Mouse (Mus musculus) kidney, adult 11 months (tissue): ENCODE measurements around the gene Abhd16b.

Experiments
- DNase-seq: peaks from one replicate; pipeline ENCODE4 v3.0.0; 2022

The Abhd16b gene

DNA sequence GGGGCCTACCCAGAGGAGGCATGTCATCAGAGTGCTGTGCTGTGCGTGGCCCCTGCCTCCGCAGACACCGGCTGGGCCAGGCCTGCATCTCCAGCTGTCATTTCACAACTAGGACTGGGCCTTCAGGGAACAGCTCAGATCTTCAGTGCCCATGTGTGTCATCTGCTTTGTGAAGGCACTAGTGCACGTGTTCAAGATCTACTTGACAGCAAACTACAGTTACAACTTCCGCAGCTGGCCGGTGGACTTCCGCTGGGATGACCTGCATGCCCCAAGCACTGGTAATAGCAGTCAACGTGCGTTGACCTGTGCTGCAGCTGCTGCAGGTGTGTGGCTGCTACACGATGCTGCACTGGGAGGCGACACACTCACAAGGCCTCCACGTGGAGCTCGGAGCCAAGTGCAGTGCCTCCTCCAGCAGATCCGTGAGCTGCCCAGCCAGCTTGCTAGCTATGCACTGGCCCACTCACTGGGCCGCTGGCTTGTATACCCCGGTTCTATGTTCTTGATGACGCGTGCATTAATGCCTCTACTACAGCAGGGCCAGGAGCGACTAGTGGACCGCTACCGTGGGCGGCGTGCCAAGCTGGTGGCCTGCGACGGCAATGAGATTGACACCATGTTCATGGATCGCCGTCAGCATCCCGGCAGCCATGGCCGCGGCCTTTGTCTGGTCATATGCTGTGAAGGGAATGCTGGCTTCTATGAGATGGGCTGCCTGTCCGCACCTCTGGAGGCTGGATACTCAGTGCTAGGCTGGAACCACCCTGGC lies at the start of gene Abhd16b:
Gene Abhd16b, plus strand, starts transcription at position 51 of the 772 bp plus-strand sequence.
- no peak for DNase-seq

DNA sequence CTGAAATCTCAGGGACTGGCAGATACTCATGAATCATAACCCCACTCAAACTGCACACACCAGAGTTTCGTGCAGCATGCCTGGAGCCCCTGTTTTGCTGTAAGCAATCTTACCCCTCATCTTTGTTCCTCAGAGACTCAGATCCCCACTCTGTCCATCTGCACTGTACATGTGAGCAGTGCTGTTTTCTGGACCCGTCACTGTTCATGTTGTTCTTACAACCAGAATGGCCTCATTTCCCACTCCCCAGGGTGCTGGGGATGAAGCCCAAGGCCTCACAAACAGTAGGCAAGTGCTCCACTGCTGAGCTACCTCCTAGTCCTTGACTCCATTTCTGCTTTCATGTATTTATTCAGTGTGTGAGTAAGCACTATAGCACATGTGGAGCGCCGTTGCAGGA lies 40.8 kb upstream of the Abhd16b start:
- DNase-seq = no peak

DNA sequence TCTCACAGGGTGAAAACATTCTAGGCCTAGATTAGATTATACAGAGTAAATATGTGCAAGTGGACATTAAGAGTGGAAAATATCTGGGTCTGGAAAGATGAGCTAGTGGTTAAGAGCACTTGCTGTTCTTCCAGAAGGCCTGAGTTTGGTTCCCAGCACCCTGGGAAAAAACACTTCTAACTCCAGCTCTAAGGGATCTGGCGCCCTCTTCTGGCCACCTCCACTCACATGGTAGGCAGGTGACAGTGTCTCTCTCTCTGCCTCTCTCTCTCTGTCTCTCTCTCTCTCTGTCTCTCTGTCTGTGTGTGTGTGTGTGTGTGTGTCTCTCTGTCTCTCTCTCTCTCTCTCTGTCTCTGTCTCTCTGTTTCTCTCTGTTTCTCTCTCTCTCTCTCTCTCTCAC lies 39.7 kb upstream of the Abhd16b start:
- no peak for DNase-seq

DNA sequence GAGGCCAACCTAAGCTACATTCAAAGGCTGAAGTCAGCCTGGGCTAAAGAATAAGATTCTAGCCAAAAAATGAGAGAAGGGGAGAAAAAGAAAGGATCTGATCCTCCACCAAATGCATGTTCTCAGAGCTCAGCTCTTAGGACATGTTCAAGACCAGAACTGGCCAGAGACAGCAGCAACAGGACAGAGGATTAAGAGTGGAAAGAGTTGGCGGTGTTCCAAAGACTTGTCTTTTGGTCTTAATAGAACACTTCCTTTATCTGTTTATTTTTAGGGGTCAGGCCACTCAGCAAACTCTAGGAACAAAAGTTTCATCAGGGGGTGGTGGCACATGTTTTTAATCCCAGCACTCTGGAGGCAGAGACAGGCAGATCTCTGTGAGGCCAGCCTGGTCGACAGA lies 37.1 kb upstream of the Abhd16b start:
- DNase-seq = peak; percentile 9

DNA sequence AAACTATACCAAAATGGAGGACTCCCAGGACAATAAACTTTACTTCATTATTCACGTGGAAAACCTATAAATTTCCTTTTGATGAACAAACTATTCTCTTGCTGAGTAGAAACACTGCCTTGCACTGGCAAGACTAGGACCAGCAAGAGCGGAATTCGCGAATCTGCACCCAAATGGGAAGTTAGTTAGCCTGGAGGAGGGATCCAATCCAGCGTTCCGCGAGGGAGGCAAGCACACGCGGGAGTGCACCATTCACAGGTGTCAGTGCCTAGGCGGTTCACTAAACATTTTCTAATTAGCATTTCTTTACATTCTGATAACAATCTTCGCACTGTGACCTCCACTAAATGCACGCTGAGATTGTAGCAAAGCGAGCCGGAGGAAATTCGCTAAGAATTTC lies 35.2 kb upstream of the Abhd16b start:
- DNase-seq = no peak

DNA sequence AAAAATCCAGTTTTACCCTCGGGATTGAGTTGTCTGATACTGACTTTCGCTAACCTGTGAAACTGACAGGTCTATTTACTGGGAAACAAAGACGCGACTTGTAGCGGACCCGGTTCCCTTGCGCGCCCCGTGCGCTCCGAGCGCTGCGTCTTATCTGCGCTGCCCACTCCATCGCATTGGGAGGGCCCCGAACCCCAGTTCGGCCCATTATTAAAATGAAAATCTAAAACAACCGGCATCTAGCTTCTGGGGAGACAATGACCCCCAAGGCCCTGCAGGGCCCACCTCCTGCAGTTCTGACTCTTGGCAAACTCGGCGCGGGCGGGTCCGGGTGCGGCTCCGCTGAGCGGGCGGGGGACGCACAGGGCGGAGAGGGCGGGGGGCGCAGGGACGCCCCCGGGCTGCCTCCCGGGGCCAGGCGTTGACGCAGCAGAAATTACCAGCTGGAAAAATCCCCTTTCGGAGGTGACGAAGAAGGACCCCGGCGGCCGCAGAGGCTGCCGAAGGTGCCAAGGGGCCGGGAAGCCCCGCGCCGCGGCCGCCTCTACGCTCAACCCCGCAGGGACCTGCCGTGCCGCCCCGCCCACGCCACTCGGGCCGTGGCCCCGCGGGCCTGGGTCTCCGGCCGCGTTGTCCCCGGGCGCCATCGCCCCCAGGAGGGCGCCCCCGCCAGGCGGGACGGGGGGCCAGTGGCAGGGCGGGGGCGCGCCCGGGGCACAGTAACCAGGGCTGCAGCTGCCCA lies 34.4 kb upstream of the Abhd16b start:
- DNase-seq = peak; percentile 24

DNA sequence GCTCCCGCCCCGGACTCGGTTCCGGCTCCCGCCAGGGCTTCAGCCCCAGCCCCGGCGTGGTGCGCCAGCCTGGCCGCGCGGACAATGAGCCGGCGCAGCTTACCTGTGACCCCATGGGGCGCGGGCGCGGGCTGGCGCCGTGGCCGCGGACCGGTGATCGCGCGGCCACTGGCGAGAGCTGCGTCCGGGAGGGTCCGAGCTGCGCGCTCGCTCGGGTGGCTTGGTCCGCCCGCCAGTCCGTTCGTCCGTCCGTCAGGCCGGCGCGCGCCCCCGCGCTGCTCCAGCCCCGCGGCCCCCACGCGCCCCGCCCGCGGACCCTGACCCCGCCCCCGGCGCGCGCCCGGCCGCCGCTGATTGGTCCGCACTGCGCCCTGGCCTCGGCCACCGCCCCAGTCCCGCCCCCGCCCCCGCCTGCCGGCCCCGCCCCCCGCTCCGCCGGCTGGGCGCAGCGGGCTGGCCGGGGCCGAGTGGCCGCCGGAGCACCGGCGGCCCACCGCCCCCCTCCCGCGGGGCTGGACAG lies 33.8 kb upstream of the Abhd16b start, which contains the start of gene Zbtb46:
Gene Zbtb46, minus strand, starts transcription at position 274 of the 520 bp plus-strand sequence.
- DNase-seq = peak; percentile 80

DNA sequence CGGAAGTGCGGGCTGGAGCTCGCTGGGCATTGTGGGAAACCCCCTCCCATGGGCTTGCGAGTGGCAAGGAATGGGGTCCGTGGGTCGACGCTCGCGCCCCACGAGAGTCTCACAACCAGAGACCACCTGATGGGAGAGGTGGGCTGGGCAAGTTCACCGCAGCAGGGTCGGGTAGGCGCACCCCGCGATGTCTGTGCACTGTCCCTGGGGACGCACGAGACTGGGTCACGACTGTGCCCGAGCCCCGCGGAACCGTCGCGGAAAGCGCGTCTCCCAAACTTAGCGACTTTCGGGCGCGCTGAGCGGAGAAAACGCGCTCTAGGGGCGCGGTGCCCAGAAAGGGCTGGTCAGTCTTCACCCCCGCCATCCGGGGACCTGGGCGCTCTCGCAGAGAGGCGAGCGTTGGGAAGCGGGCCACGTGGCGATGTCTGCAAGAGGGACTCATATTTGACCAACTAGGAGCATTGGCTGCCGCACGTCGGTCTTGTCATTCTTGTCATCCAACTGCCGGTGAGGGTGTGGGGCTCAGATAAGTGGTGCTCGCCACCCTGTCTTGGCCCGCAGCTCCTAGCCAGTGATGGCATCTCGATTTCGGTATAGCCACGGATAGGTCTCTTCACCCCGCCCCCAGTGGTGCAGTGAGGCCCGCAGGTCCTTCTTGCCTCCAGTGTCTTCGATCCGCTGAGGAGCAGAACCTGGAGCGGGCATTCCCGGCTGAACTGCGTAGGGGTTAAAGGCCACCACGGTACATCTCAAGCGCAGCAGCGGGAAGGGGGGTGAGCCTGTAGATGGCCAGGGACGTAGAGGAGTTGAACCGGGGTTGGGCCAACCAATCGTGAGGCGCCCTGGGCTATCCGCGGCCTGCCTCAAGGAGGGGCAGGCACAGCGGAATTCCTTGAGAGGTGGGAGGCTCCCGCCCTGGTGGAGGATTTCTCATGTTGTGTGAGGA lies 33.1 kb upstream of the Abhd16b start:
- peak; percentile 73 for DNase-seq

DNA sequence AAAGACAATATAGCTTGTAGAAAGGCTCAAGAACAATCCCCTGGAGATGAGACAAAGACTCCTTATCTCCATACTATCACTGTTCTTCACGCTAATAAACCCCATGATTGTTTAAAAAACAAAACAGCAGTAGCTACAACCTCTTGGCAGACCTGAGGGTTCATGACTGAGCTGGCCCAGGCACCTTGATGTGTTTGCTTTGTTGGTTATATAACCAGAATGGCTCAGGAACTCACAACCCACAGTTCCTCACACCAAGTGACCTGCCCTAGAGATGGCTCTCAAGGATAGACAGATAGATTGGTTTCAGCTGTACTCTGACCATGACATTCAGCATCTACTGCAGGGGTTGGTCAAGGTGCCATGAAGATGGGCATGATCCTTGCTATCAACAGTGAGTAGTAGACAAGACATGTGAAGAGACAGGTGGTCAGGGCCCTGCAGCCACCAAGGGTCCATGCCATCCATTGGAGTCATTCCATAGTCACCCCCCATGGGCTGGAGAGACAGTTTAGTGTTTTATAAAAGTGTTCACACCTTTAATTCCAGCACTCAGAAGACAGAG lies 31.4 kb upstream of the Abhd16b start:
- no peak for DNase-seq

DNA sequence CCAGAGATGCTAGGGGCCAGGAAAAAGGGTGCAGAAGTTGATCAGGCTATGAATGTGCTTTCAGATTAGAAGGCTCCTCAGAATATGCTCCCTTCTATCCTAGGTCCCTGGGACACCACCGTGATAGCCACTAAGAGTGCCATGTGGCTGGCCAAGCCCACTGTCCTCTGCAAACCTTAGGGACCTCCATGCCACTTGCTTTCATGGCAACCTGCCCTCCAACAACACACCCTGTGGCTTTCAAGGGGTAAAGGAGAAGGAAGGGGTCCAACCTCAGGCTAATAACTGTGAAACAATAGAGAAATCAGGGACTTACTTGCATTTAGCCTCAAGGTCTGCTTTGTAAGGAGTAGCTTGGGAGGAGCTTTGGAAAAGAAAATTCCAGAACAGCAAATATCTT lies 30.4 kb upstream of the Abhd16b start:
- DNase-seq = no peak

DNA sequence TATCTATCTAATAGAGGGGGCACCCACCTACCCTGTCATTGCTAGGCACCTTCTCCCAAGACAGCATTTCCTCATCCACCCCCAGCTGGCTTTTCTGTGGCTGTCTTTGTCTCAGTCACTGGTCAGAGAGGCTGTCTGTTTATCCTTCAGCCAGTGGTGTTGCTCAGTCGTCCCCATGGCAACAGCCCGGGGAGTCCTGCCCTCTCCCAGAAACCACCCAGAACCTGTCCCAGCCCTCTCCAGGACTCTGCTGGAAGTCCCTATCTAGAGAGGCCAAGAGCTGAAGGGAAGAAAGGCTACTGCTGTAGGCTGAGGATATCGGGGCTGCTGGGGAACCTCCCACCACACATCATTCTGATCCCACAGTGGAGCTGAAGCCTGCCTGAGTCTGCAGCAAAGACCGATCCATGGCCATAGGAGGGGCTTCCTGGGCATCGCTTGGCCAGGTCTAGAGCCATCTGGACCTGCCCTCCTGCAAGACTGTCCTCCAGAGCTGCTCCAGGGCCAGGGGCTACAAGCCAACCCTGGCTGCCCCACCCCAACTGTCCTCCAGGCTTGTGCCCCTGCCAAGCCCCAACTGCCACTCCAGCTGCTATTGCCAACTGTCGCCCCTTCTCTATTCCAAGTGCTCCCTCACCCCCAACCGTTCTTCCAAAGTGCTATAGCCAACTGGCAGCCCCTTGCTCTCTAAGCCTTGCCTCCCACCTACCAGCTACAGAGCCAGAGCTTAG lies 29.8 kb upstream of the Abhd16b start:
- DNase-seq = peak; percentile 74

DNA sequence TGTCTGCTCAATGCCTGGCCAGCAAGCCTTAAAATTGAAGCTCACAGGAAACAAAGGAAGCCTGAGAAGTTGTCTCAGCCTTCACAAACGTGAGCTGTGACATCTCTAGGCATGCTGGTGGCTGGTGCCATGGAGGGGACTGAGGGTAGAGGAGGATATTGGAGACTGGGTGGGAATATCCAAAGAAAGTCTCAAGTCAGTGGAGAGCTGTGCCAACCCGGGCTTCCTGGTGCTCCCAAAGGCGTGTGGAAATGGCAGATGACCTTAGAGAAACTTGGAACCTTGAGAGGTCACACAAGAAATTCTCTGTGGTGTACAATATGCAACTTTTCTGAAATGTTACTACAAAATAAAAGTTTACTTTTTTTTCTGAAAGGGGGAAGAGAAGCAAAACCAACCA lies 27.6 kb upstream of the Abhd16b start:
- DNase-seq = no peak

DNA sequence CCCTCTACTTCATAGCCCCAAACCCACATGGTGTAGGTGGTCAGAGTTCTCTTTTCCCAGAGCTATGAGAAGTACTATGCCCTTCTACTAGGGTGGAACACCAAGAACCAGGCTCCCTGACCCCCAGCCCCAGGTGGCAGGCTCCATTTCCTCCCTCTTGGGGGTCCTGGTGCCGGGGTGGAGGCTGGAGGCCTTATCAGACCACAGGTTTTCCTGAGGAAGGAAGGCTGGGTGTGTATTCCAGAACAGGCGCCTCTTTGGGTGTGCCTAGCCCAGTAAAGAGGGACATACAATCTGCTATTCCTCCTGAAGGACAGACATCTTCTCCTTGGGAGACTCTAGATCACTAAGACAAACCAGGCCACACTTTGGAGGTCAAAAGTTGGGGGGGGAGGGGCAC lies 22.7 kb upstream of the Abhd16b start:
- peak; percentile 58 for DNase-seq

DNA sequence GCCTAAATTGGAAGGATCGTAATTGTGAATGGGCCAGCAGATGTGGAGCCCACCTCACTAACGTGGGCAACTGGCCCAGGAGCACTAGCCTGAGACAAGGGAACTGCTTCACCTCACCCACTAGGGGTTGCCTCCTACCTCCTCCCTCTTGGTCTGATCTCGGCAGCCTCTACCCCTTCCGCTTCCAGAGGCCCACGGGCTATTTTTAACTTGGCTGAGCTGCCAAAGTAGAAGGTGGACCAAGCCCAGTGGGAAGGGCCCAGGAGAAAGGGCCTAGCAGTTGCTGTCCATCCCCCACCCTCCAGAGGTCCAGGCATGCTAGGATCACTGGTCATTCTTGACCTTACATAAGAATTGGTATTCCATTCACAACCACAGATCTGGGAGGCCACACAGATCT lies 21.8 kb upstream of the Abhd16b start:
- DNase-seq = peak; percentile 75

DNA sequence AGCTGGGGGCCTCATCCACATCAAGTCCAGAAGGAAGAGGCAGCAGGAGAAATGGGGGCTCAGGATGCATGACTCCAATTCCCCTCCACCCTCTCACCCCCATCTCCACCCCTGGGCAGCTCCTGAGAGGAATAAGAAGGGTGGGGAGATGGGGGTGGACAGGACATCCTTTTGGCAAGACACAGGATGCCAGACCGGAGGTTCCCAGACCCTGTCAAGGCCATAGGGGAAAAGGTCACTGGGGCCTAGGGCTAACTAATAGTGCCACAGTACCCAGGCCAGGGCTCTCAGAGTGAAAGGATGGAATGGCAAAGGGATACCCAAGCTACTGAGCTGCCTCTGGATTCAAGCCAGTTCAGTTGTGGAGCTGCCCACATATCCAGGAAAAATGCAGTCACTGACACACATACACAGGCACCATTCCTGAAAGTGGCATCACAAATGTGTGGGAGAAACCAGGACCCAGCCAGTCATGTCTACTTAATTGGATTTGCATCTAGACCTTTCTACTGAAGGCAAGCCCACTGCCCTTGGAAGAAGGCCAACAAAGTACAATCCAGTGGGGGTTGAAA lies 20.7 kb upstream of the Abhd16b start:
- peak; percentile 44 for DNase-seq

DNA sequence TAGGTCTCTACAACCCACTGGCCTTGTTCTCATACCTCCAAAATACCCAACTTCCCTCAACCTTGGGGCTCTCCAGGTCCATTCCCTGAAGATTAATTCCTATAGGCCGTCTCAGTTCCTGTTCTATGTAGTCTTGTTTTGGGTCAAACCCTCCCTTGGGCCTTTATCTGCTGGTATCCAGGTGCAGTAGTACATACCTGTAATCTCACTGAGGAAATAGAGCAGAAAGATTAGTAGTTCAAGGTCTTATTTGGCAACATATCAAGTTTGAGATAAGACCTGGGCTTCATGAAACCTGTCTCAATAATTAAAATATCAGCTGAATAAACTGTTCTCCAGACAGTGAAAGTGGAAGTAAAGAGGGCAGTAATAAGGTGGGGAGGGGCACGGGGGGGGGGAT lies 9.9 kb upstream of the Abhd16b start:
- no peak for DNase-seq

DNA sequence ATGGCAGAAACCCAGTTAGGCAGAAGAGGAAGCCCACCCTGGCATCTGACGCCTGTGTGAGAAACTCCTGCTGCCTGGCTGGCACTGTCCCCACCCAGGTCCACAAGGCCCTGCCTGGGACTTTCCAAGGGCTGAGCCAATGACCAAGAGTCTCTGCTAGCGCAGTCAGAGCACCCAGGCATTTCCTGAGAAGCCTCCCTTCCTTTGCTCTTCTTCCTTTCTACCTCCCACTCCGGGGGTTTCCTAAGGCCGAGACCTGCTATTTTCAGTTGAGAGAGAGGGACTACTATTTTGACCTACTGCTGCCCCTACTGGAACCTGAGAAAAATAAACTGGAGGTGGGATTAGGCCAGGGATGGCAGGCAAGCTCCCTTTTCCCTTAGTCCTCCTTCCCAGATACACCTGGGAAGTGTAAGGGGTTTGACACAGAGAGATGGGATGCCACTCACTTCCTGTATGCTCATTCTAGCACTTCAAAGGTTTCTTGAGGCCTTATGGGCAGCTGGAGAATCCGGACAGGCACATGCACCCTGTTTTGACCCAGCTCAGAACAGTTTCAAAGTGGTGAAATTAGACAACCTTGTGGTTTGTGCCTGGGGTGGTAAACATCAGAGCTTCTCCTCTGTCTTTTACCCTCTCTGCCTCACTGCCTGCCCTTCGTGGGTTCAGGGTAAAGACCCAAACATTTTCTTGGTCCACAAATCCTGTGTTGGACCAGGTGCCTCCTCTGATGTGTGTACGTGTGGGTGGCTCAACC lies 9.3 kb upstream of the Abhd16b start:
- peak; percentile 69 for DNase-seq

DNA sequence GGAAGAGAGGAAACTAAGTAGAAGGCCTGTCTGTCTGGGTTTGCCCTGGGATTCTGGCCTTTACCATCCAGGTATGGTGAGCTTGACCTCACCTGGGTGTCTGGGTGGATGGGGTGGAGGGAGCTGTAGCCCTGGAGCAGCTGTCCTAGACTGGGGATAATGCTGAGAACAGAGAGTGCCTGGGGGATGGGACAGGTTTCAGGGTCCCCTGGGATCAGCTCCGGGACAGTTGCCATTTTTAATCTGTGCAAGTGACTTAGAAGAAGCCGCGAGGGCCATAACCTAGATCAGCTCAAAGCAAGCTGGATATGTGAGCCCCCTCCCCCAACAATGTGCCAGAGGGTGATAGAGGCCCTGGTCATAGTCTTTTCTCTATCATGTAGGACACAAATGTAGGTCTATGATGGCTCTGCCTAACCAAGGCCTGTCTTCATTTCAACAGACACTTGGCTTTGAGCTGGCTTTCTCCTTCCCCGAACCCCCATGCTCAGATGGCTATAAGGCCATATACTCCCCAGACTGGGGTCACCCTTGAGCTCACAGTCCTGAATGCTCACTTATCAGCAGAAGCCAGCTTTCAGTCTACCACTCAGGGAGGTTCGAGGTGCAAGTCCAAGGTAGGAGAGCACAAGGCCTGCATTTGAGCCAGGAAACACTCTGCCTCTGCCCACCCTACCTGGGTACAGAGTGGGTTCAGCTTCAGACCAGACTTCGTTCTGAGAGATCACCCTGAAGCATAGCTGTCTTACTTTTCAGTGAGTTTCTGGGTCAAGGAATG lies 8.4 kb upstream of the Abhd16b start:
- DNase-seq = no peak

DNA sequence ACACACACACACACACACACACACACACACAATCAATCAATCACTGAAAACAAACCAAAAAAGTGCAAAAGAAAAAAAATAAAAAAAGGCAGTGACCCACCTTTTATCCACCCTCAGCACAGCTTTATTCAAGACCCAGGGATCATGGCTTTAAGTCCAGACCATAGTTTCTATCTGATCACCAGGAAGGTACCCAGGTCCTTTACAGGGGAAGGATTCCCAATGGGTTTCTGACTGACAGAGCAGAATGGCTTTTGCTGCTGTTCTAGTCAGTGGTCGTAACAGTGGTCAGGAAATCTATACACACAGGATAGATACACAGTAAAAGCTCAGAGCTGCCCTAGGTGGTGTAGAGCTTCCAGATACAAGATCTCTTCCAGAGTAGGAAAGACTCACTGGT lies 7.3 kb upstream of the Abhd16b start:
- no peak for DNase-seq
